Mouse (Mus musculus) lung, postnatal 0 days (tissue): Measurements from ENCODE around the gene Kcp. TPM values are rescaled to one million over a fixed set of nuclear protein-coding genes. Genes with fewer than 3 reads are reported as not detected.
A peak's percentile ranks its signal among the peaks of the same experiment; 100 is the strongest.

Experiments
- ATAC-seq: fragments of 200-750 bp; cut with Nextera tagmentation; 2 replicates; pipeline ENCODE4 v1.8.0; 2017; ENCODE audit warnings: moderate library complexity
- DNase-seq: peaks from one replicate; pipeline ENCODE4 v3.0.0-alpha.2; 2016; ENCODE audit warnings: low spot score
- H3K27ac ChIP-seq: fragments of 300-500 bp; sonication (generic); 2 replicates; pipeline ENCODE4 v1.5.1; 2014; ENCODE audit warnings: antibody characterized with exemption, mild to moderate bottlenecking, low read length, mixed read lengths
- H3K27me3 ChIP-seq: fragments of 300-500 bp; sonication (generic); replicated peaks from 2 replicates; pipeline ENCODE4 v1.6.1; 2014; ENCODE audit warnings: low read length, mixed read lengths; ENCODE audit not compliant: insufficient read depth
- H3K36me3 ChIP-seq: fragments of 300-500 bp; sonication (generic); 2 replicates; pipeline ENCODE4 v1.6.1; 2014; ENCODE audit warnings: low read length, mixed read lengths; ENCODE audit not compliant: insufficient read depth
- H3K4me1 ChIP-seq: fragments of 300-500 bp; sonication (generic); 2 replicates; pipeline ENCODE4 v1.6.1; 2014; ENCODE audit warnings: antibody characterized with exemption, low read depth, low read length, mixed read lengths; ENCODE audit not compliant: insufficient read depth
- H3K4me2 ChIP-seq: fragments of 300-500 bp; sonication (generic); replicated peaks from 2 replicates; pipeline ENCODE4 v1.6.1; 2014; ENCODE audit warnings: low read depth, mild to moderate bottlenecking, low read length, moderate library complexity, mixed read lengths
- H3K4me3 ChIP-seq: fragments of 300-500 bp; sonication (generic); 2 replicates; pipeline ENCODE4 v1.5.1; 2014; ENCODE audit warnings: low read depth, low read length
- H3K9ac ChIP-seq: fragments of 300-500 bp; sonication (generic); replicated peaks from 2 replicates; pipeline ENCODE4 v1.6.1; 2014; ENCODE audit warnings: low read depth, mild to moderate bottlenecking
- H3K9me3 ChIP-seq: fragments of 300-500 bp; sonication (generic); 2 replicates; pipeline ENCODE4 v1.6.1; 2016; ENCODE audit warnings: low read length, mixed read lengths
- CTCF ChIP-seq: IDR thresholded peaks from 2 replicates; pipeline ENCODE4 v1.5.1; 2016; ENCODE audit warnings: antibody characterized with exemption, mild to moderate bottlenecking
- EP300 ChIP-seq: IDR thresholded peaks from 2 replicates; pipeline ENCODE4 v1.6.1; 2016; ENCODE audit warnings: antibody characterized with exemption, mild to moderate bottlenecking, control low read depth
- WGBS: fragments of 180-500 bp; shearing (Covaris S2); extraction: QIAGEN DNeasy Blood & Tissue Kit; methylation state at CpG from one replicate; pipeline ENCODE4 v1.1.7; 2014; 5-methylcytosine and 5-hydroxymethylcytosine counted together
- polyA plus RNA-seq: library from polyadenylated mRNA; unstranded; fragments of >200 nt; fragmentation: Nextera tagmentation; extraction: Ambion mirVana; gene quantifications from 2 replicates; pipeline ENCODE4 v1.2.1, GENCODE M21; 2015

Gene Kcp
- polyA plus RNA-seq, 1 experiment from 2014 or later = 4.0 TPM

DNA sequence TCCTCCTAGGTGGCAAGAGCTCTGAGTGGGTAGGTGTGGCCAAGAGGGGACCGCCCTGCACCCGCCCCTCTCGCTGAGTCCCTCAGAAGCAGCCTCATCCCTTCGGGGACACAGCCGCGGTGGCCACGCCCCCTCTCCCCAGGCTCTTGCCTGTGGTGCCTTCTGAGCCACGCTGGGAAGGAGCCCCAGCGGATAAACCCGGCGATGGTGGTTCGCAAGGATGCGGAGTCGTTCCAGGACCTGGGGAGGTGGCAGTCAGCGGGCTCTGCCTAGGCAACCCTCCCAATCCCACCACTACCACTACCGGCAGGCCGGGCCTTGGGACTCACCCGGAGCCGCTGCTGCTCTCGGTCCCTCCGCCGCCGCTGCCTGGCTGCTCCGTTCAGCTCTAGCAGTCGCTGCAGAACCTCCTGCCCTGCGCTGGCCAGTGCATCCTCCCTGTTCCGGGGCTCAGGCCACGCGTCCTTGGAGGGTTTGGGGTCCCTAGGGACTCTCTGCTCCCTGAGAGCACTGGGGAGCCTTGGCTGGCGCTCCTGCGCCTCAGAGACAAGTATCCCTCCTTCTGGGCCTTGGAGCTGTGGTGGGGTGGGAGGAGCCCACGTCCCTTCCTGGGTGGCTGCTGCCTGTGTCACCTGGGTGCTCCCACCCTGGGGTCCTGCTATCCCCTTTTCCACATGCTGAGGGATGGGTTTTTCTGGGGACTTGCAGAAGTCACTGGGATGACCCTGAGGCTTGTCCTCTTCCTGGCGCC is 33.6 kb downstream of the Kcp start:
- H3K9me3 ChIP-seq = no peaks in the 10 kb centered on the region
- 5% methylated on average over 31 of the region's 33 CpGs for WGBS
- DNase-seq = peak; percentile 90
- TF ChIP-seq EP300 = no peak
- no peak for TF ChIP-seq CTCF
- peak; percentile 98 for ATAC-seq
- H3K4me2 ChIP-seq = peak overlapping the region; percentile 52
- H3K4me3 ChIP-seq = peak overlapping the region; percentile 8; the same call in 1 of the 2 replicates
- 0 out of 2 replicates have a peak, but pooled peaks cover 4% of the 10 kb centered on the region for H3K36me3 ChIP-seq
- no peaks in the 10 kb centered on the region; the same call in 1 of the 2 replicates for H3K27me3 ChIP-seq
- H3K27ac ChIP-seq = no peak overlapping the region
- 0 out of 2 replicates have a peak, but pooled peaks cover 3% of the 10 kb centered on the region for H3K4me1 ChIP-seq
- H3K9ac ChIP-seq = no peak overlapping the region

DNA sequence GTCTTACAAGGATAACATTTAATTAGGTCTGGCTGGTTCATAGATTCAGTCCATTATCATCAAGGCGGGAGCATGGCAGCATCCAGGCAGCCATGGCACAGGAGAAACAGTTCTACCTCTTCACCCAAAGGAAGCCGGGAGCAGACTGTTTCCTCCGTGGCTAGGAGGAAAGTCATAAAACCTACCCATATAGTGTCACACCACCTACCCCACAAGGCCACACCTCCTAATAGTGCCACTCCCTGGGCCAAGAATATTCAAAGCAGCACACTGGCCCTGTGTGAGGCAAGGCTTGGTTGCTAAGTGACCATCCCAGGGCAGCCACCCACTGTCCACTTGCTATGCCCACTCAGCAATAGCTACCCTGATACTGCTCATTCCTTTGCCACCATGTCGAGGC is 36.6 kb downstream of the Kcp start, which contains the start of gene Atp6v1fnb:
Gene Atp6v1fnb (plus strand): TSS at position 301 of the 400 bp plus-strand sequence.
- Histone ChIP-seq H3K27ac (no peak within 1 kb of the TSS), H3K27me3 (no peaks in the 10 kb centered on the region; the same call in 1 of the 2 replicates), H3K36me3 (0 out of 2 replicates have a peak, but pooled peaks cover 4% of the 10 kb centered on the region), H3K4me2 (no peak within 1 kb of the TSS), H3K9me3 (no peaks in the 10 kb centered on the region), H3K4me1 (peaks cover 10% of the 10 kb centered on the region; the same call in 1 of the 2 replicates), H3K4me3 (no peak within 1 kb of the TSS), H3K9ac (no peak within 1 kb of the TSS)
- ATAC-seq = no peak
- no peak for TF ChIP-seq EP300
- DNase-seq = no peak
- WGBS = 95% methylated on average over 4 of the region's 4 CpGs

DNA sequence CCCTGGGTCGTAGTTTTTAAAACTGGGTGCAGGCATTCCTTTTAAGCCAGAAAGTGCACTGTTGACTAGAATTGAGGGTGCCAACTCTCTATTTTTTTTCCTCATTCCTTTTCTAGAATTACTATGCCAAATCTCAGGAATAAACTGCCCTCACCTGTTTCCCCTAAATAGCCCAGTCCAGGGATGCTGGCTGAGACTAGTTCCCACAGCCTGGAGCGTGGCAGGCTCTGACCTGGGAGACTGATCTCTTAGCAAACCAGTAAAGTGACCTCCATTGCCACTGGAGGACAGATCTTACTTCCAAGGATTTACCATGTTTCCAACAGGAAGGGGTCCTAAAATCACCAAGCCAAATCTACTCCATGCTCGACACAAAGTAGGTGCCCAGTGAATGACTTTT is 38.9 kb downstream of the Kcp start:
- 81% methylated on average over 3 of the region's 3 CpGs for WGBS
- Histone ChIP-seq H3K4me1 (peaks cover 10% of the 10 kb centered on the region; the same call in 1 of the 2 replicates), H3K9me3 (no peaks in the 10 kb centered on the region), H3K27ac (no peak overlapping the region), H3K4me3 (no peak overlapping the region), H3K27me3 (no peaks in the 10 kb centered on the region; the same call in 1 of the 2 replicates), H3K9ac (no peak overlapping the region), H3K36me3 (0 out of 2 replicates have a peak, but pooled peaks cover 4% of the 10 kb centered on the region), H3K4me2 (peak overlapping the region; percentile 76; the same call in 1 of the 2 replicates)
- DNase-seq (no peak), ATAC-seq (no peak)
- TF ChIP-seq CTCF (no peak), EP300 (no peak)

DNA sequence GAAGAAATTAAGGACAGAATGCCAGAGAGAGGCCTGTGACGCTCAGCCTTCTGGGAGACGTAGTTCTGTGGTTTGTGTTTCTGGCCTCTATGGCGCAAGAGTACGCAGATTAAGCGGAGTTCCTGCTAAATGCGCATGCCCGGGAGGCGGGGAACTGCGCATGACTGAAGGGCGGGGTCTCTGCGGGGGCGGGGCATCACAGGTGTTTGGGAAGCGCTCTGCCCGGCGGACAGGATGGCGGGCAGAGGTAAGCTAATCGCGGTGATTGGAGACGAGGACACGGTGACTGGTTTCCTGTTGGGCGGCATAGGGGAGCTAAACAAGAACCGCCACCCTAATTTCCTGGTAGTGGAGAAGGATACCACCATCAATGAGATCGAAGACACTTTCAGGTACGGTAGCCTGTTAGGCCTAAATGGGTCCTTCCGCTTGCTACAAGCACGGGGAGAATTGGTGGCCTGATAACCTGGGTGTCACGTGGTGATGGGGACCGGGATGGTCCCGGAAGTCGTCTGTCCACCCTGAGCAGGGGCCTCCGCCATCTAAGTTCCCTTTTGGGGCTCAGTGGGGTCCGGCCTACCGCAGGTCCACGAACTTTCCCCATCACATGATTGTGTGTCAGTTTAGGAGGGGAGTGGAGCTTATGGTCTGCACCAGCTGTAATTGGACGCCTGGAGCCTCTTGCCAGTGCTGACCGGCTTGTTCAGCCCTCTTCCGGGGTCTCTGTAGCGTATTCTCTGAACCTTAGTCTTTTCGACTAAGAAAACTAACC is 40.0 kb downstream of the Kcp start, which contains the start of gene Atp6v1f:
Gene Atp6v1f (plus strand): TSS at position 136 of the 772 bp plus-strand sequence.
- TF ChIP-seq EP300 = no peak
- TF ChIP-seq CTCF = no peak
- Histone ChIP-seq H3K27ac (peak within 1 kb of the TSS; percentile 32; the same call in 1 of the 2 replicates), H3K4me2 (peak within 1 kb of the TSS; percentile 76), H3K27me3 (no peaks in the 10 kb centered on the region; the same call in 1 of the 2 replicates), H3K36me3 (0 out of 2 replicates have a peak, but pooled peaks cover 4% of the 10 kb centered on the region), H3K9ac (peak within 1 kb of the TSS; percentile 59), H3K9me3 (no peaks in the 10 kb centered on the region), H3K4me1 (peaks cover 7% of the 10 kb centered on the region; the same call in 1 of the 2 replicates), H3K4me3 (peak within 1 kb of the TSS; percentile 68)
- peak; percentile 97 for ATAC-seq
- DNase-seq = peak; percentile 98
- under 1% methylated on average over 39 of the region's 39 CpGs for WGBS

DNA sequence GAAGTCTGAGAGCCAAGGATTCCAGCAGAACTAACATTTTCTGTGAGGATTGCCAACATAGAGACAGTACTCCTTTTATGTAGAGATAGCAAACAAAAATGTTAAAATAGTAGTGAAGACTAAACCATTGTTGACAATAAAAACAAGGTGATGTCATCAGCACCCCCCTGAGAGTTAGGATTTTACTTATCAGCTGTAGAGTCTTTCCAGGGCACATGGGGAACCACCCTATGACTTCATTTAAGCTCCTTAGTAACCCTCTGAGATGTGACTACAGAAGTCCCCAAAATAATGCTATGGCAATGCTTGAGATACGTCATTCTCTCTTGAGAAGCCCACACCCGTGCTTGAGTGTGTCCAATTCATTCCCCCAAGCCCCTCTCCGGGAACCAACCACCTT is 44.4 kb downstream of the Kcp start:
- Histone ChIP-seq H3K4me3 (no peak overlapping the region), H3K27ac (no peak overlapping the region), H3K9ac (no peak overlapping the region), H3K4me1 (peaks cover 3% of the 10 kb centered on the region; the same call in 1 of the 2 replicates), H3K9me3 (no peaks in the 10 kb centered on the region), H3K27me3 (no peaks in the 10 kb centered on the region), H3K4me2 (no peak overlapping the region), H3K36me3 (no peaks in the 10 kb centered on the region)
- 77% methylated on average over 3 of the region's 3 CpGs for WGBS
- no peak for ATAC-seq
- no peak for DNase-seq
- TF ChIP-seq EP300 (no peak), CTCF (no peak)

DNA sequence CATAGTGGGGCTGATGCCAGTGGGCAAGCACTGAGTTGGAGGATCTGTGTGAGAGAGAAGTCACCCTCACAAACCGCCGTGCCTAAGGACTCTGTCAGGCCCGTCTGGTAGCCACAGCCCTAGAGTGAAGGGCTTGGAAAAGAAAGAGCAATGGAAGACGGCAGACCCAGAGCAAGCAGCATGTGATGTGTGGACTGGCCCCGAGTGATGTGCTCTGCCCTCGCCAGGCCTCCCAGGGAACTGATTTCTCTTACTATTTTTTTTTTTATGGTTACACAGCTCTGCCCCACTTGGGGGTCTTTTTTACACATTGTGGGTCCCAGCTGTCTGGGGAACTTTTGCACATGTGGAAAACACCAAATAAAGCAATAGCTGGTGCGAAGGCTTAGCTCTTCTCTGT is 46.2 kb downstream of the Kcp start:
- Histone ChIP-seq H3K4me3 (no peak overlapping the region), H3K27me3 (no peaks in the 10 kb centered on the region), H3K9me3 (no peaks in the 10 kb centered on the region), H3K4me1 (no peaks in the 10 kb centered on the region), H3K4me2 (no peak overlapping the region), H3K27ac (no peak overlapping the region), H3K36me3 (no peaks in the 10 kb centered on the region), H3K9ac (no peak overlapping the region)
- no peak for TF ChIP-seq CTCF
- TF ChIP-seq EP300 = no peak
- DNase-seq (no peak), ATAC-seq (no peak)
- WGBS = 46% methylated on average over 7 of the region's 7 CpGs
